Mouse (Mus musculus): ENCODE measurements around the gene Sgpp1. TPM values are rescaled to one million over a fixed set of nuclear protein-coding genes. Genes with fewer than 3 reads are reported as not detected.
"Not testable (repeated sequence)": the region's sequence is repeated elsewhere in the genome, so short reads cannot be mapped to it uniquely, and the experiment has no call there.

Gene Sgpp1
- total RNA-seq, 2 experiments from 2014 or later, result 16.6 to 17.2 TPM

- DNase-seq, result no peak
Observed at GRCm38 (mm10) chr12:75687314-75687713, 48.2 kb downstream of the Sgpp1 start.

GRCm38 (mm10) chr12:75684026-75684425 lies 51.5 kb downstream of the Sgpp1 start:
- DNase-seq, result not testable (repeated sequence)

GRCm38 (mm10) chr12:75683598-75683997 lies 51.9 kb downstream of the Sgpp1 start:
- DNase-seq, result no peak

DNA sequence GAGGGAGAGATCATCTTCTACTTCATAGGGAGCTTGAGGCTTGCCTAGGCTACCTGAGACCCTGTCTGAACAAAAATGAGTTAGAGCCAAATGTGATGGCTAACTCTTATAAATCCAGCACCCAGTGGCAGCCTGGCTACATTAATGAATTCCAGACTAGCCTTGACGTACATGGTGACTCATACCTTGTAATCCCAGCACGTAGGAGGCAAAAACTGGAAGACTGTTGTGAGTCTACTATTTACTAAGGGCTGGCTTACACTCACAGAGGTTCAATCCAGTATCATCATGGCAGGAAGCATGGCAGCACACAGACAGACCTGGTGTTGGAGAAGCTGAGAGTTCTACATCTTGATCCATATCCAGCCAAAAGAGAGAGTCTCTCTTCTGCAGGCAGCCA lies 52.7 kb downstream of the Sgpp1 start:
- no peak for DNase-seq

DNA sequence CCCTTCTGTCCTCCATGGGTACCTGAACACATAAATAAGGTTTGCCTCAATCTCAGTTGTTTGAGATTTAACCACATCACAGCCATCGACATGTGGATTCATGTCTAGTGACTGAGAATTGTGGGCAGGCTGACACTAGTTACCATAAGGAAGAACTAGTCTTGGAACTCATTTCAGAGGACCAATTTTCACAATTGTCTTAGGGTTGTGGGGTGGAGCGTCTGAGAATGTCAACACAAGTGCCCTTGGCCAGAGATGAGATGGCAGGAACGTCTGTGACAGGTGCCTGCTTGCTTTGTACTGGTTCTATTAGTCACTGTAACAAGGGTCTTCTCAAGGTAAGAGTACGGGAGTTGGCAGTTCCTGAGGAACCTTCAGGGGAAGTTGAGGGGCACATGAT lies 54.4 kb downstream of the Sgpp1 start:
- no peak for DNase-seq

- DNase-seq, result no peak
Observed at GRCm38 (mm10) chr12:75678393-75678792, 57.1 kb downstream of the Sgpp1 start.

- no peak for DNase-seq
Observed at GRCm38 (mm10) chr12:75672630-75673029, 62.9 kb downstream of the Sgpp1 start.

GRCm38 (mm10) chr12:75671759-75672315 lies 63.7 kb downstream of the Sgpp1 start:
- no peak for DNase-seq

- no peak for DNase-seq
Observed at GRCm38 (mm10) chr12:75670611-75671010, 64.9 kb downstream of the Sgpp1 start.

GRCm38 (mm10) chr12:75669258-75670106 lies 66.0 kb downstream of the Sgpp1 start, which contains the start of gene Wdr89:
Gene Wdr89, minus strand, starts transcription at chr12:75669537.
- peak; percentile 98 for DNase-seq

DNA sequence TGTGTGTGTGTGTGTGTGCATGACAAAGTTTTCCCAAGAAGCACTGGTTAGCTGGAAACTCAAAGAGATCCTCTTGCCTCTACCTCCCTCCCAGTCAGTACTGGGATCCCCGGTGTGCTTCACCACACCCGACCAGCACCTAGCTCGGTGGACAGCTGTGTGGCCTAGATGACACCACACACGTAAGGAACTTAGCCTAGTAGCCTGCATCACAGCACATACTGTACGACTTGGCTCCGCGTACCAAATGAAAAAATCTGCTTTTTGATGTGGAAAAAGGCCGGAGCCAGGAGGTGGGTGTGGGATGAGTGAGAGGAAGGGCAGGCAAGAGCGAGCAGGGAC lies 66.6 kb downstream of the Sgpp1 start:
- no peak for DNase-seq

DNA sequence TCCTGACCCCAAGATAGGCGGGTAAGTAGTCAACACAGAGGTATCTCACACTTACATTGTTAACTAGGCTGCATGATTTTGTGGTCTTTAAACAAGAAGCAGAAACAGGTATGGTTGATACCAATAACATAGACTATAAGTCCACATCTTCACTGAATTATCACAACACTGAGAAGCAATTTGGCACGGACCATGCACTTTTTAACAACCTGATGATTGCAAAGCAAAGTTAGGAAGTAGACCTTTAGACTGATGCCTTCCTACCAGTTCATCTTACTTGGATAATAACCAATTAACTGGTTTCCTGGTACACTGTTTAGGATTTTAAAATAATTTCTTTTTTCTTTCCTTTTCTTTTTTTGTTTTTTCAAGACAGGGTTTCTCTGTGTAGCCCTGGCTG lies 67.3 kb downstream of the Sgpp1 start:
- no peak for DNase-seq

DNA sequence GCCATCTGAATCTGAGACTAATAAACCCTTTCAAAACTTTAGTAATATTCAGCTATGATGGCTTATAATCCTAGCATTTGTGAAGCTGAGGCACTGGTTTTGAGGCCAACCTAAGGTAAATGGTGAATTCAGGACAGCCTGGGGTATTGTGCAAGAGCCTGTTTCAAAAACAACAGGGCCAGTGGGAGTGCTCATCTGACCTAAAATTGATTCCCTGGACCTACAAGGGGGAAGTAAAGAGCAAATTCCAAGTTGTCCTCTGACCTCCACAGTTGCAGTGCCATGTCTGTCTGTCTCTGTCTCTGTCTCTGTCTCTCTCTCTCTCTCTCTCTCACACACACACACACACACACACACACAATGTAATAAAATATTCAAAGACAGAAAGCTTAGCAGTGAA lies 68.6 kb downstream of the Sgpp1 start:
- no peak for DNase-seq

DNA sequence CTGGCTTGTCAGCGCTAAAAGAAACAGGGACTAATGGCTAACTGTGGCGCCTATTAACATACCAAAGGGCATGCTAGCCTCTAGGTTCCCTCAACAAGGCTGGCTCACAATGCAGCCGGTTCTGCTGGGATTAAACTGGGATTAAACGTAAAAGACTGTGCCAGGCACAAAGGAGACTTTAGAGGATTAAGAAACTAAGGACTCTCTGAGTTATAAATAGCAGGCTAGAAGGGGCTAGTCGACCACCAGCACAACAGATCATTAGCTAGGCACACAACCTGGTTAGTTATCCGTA lies 71.1 kb downstream of the Sgpp1 start:
- DNase-seq, result no peak

Other genes with a start within 250 kb of the Sgpp1 start
- 10 to 100 TPM; 28.6 to 32.0 TPM for gene Ppp2r5e, start 139.5 kb downstream of the Sgpp1 start, total RNA-seq (2021)
- gene Wdr89, start 66.2 kb downstream of the Sgpp1 start, total RNA-seq (2021), result 1 to 10 TPM; 3.1 to 3.7 TPM
- 10 to 100 TPM; 22.2 to 28.2 TPM for gene Syne2, start 82.4 kb upstream of the Sgpp1 start, total RNA-seq (2021)